13 mouse cellular contexts compared by ENCODE assay signal in the genomic region with DNA sequence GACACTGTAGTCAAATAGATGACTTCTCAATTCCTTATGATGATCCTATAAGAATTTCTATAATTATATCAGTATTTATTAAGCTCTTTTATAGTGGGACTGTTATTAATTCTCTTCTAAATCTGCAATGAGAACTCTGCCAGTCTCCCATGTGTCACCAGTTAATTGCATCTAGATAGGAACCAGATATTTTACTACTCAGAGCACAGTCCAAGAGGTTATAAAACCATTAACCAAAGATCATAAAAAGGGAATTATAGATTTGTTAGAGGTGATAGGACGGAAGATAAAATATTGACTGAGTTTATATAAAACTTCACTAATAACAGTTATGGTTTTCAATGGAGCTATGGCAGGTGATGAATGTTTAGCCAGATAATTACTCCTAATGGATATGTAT. TPM values are rescaled to one million over a fixed set of nuclear protein-coding genes. Genes with fewer than 3 reads are reported as not detected.
"Had no signal": no experiment of that assay in that cellular context is flagged by ENCODE, and none has a peak within 500 bp of the region (broad histone marks: within the 10 kb centered on the region; RNA-seq: fewer than 3 reads in every experiment).

No protein-coding gene starts in this region.

- H3K9me3 ChIP-seq: neural tube, embryonic 13.5 days; neural tube, embryonic 15.5 days; stomach, embryonic 15.5 days had no signal

- H3K27me3 ChIP-seq: neural tube, embryonic 13.5 days; neural tube, embryonic 15.5 days; stomach, embryonic 15.5 days had no signal

- H3K9ac ChIP-seq: neural tube, embryonic 13.5 days; neural tube, embryonic 15.5 days; stomach, embryonic 15.5 days had no signal

- H3K36me3 ChIP-seq: neural tube, embryonic 13.5 days; neural tube, embryonic 15.5 days; stomach, embryonic 15.5 days had no signal

- H3K4me1 ChIP-seq: neural tube, embryonic 13.5 days; neural tube, embryonic 15.5 days; stomach, embryonic 15.5 days had no signal

- H3K4me3 ChIP-seq: neural tube, embryonic 13.5 days; neural tube, embryonic 15.5 days; stomach, embryonic 15.5 days had no signal

- H3K4me2 ChIP-seq: neural tube, embryonic 13.5 days; neural tube, embryonic 15.5 days; stomach, embryonic 15.5 days had no signal

- H3K27ac ChIP-seq: neural tube, embryonic 13.5 days; neural tube, embryonic 15.5 days; stomach, embryonic 15.5 days; stomach, postnatal 0 days had no signal

RNA-seq across cellular contexts. Expression of gene Olfr1238, which starts 8.6 kb away (rescaled TPM):
- polyA plus RNA-seq: neural tube, embryonic 13.5 days; neural tube, embryonic 14.5 days; neural tube, embryonic 15.5 days; small intestine, adult 2 months; spleen, adult 2 months; stomach, embryonic 14.5 days; stomach, embryonic 15.5 days; stomach, embryonic 16.5 days; stomach, postnatal 0 days; testis, adult 2 months; thymus, adult 2 months; thymus, postnatal 0 days; urinary bladder, adult 2 months had no signal

RNA-seq across cellular contexts. Expression of gene Olfr1239, which starts 19.3 kb away (rescaled TPM):
- polyA plus RNA-seq: neural tube, embryonic 13.5 days; neural tube, embryonic 14.5 days; neural tube, embryonic 15.5 days; small intestine, adult 2 months; spleen, adult 2 months; stomach, embryonic 14.5 days; stomach, embryonic 15.5 days; stomach, embryonic 16.5 days; stomach, postnatal 0 days; testis, adult 2 months; thymus, adult 2 months; thymus, postnatal 0 days; urinary bladder, adult 2 months had no signal

RNA-seq across cellular contexts. Expression of gene Olfr1234, which starts 36.2 kb away (rescaled TPM):
- polyA plus RNA-seq: neural tube, embryonic 13.5 days; neural tube, embryonic 14.5 days; neural tube, embryonic 15.5 days; small intestine, adult 2 months; spleen, adult 2 months; stomach, embryonic 14.5 days; stomach, embryonic 15.5 days; stomach, embryonic 16.5 days; stomach, postnatal 0 days; testis, adult 2 months; thymus, adult 2 months; thymus, postnatal 0 days; urinary bladder, adult 2 months had no signal

RNA-seq across cellular contexts. Expression of gene Olfr1240, which starts 41.9 kb away (rescaled TPM):
- polyA plus RNA-seq: neural tube, embryonic 13.5 days; neural tube, embryonic 14.5 days; neural tube, embryonic 15.5 days; small intestine, adult 2 months; spleen, adult 2 months; stomach, embryonic 14.5 days; stomach, embryonic 15.5 days; stomach, embryonic 16.5 days; stomach, postnatal 0 days; testis, adult 2 months; thymus, adult 2 months; thymus, postnatal 0 days; urinary bladder, adult 2 months had no signal

RNA-seq across cellular contexts. Expression of gene Olfr1233, which starts 58.7 kb away (rescaled TPM):
- polyA plus RNA-seq: neural tube, embryonic 13.5 days; neural tube, embryonic 14.5 days; neural tube, embryonic 15.5 days; small intestine, adult 2 months; spleen, adult 2 months; stomach, embryonic 14.5 days; stomach, embryonic 15.5 days; stomach, embryonic 16.5 days; stomach, postnatal 0 days; testis, adult 2 months; thymus, adult 2 months; thymus, postnatal 0 days; urinary bladder, adult 2 months had no signal
